Mouse (Mus musculus) bone marrow macrophage, adult 2 months (primary cell): ENCODE measurements at regions not wholly inside any gene's neighbourhood (a gene's known extent, or its start where the extent isn't known, plus 50 kb on each side); places are given as distances from the start of the nearest gene placed in this dataset.

Source experiments
- H3K27ac ChIP-seq: 2 replicates; pipeline ENCODE4 v1.5.1; 2012; ENCODE audit warnings: low read depth, low read length; ENCODE audit not compliant: insufficient read depth
- H3K4me1 ChIP-seq: 2 replicates; pipeline ENCODE4 v1.6.1; 2012; ENCODE audit warnings: low read length; ENCODE audit not compliant: control insufficient read depth, insufficient read depth
- H3K4me3 ChIP-seq: 2 replicates; pipeline ENCODE4 v1.5.1; 2012; ENCODE audit warnings: mild to moderate bottlenecking, low read length, moderate library complexity; ENCODE audit not compliant: insufficient read depth
- CTCF ChIP-seq: IDR thresholded peaks from 2 replicates; pipeline ENCODE4 v1.5.1; 2012; ENCODE audit warnings: low read depth, mild to moderate bottlenecking, low read length, moderate library complexity
- POLR2A ChIP-seq: IDR thresholded peaks from 2 replicates; pipeline ENCODE4 v1.6.1; 2012; ENCODE audit warnings: mild to moderate bottlenecking, low read depth, low read length, borderline replicate concordance

DNA sequence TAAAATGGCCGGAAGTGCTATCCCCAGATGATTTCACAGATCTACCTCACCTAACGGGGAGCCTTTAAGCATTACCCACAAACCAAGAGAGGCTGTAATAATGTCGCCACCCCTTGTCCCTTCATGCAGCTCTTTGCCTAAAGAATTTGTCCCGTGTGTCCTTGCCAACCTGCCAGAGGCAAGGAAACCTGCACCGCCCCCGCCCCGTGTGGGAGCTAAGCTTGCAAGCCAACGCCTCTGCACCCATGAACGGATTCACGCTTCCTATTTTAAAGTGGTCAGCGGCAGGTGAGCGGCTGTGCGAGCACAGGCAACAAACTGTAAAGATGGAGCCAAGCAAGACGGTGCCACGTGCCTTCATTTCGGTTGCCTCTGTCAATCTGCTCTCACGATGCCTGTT is 63.1 kb downstream of the Gm11011 start:
- no peak for TF ChIP-seq POLR2A
- TF ChIP-seq CTCF, result no peak
- Histone ChIP-seq H3K27ac (no peak overlapping the region), H3K4me3 (no peak overlapping the region), H3K4me1 (no peaks in the 10 kb centered on the region)

DNA sequence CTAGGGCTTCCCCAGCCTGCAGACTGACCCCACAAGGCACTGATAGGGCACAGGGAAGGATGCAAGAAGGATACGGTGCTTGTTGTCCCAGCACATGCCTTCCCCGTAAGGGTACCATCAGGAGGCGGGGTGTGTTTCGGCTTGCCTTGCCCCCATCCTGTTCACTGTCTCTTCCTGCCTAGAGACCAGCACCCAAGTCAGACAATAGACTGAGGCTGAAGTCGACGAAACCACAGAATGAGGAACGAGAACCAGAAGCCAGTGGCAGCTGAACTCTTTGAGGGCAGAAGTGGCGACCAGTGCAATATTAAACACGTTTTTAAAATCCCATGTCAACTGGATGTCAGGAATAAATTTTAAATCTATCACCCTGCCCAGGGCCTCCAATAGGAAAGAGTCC is 67.6 kb downstream of the Gm11011 start:
- H3K4me3 ChIP-seq, result no peak overlapping the region
- no peaks in the 10 kb centered on the region for H3K4me1 ChIP-seq
- no peak overlapping the region for H3K27ac ChIP-seq
- TF ChIP-seq POLR2A (no peak), CTCF (no peak)

DNA sequence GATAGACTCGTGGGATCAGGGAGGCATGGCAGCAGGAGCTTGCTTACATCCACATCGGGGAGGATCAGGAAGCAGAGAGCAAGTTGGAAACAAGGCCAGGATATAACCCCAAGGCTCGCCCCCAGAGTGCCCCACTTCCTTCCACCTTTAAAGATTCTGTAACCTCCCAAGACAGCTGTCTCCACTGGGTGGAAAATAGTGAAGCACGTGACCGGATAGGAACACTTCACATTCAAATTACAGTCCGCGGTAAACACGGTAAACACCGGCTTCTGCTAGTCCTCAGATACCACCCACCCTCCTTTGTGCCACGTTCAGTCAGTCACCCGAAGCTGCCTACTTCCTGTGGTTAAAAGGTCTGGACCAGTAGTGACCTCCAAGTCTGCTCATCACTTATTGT is 72.2 kb downstream of the Gm11011 start:
- Histone ChIP-seq H3K4me3 (no peak overlapping the region), H3K4me1 (no peaks in the 10 kb centered on the region), H3K27ac (no peak overlapping the region)
- TF ChIP-seq POLR2A (no peak), CTCF (no peak)

DNA sequence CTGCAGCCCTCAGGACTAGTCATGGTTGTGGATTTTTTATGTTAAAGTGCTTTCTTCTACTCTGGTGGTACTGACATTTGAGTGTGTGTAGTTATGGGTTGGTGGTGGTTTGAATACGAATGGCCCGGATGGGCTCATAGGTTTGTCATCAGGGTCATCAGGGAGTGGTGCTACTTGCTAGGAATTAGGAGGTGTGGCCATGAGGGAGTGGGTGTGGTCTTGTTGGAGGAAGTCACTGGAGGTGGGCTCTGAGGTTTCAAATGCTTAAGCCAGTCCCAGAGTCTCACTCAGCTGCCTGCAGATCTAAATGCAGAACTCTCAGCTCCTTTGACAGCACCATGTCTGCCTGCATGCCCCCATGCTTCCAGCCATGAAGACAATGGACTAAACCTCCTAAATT is 76.8 kb downstream of the Gm11011 start:
- no peaks in the 10 kb centered on the region for H3K4me1 ChIP-seq
- no peak overlapping the region for H3K4me3 ChIP-seq
- H3K27ac ChIP-seq, result no peak overlapping the region
- TF ChIP-seq CTCF (no peak), POLR2A (no peak)

DNA sequence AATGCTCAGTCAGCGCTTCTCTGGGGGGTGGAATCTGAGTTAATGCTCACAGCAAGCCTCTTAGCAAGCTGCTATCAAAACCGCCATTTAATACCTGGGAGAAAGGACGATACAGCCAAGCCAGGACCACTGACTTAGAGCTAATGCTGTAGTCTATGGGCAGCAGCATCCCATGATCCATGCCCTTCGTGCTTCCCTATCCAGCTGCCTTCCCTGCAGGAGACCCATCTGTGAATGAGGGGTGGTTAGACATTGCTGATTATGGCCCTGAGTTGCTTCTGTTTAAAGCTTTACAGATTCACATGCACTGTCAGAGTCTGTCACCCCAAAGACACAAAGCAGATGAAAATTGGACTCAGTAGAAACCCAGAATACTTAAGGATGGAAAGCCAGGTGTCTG is 78.1 kb downstream of the Gm11011 start:
- Histone ChIP-seq H3K27ac (no peak overlapping the region), H3K4me1 (no peaks in the 10 kb centered on the region), H3K4me3 (no peak overlapping the region)
- TF ChIP-seq CTCF (no peak), POLR2A (no peak)

DNA sequence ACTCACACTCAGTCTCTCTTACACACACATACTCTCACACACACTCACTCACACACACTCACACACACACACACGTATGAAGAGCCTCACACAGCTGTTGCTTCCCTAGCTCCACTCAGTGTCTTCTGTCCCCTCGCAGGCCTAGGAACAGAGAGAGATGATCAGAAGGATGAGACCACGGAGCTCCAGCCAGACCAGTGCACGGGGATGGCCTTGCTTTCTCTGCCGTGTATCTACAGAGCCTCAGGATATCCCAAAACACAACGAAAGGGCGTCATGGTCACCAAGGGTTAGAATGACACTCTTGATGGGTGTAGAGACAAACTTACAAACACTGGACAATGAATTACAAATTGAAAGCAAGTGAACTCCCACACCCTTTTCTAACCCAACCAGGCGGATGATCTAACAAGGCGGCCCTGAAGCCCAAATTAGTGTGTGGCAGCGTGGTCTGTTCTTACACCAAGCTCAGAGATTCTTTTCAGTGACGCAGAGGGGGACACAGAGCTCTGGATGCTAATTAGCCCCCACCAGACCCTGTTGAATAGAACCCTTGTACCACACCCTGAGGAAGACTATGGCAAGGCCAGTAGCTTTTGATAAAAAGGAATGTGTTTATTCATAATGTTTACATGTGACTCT is 83.0 kb downstream of the Gm11011 start:
- no peak overlapping the region for H3K4me3 ChIP-seq
- H3K27ac ChIP-seq, result no peak overlapping the region
- no peaks in the 10 kb centered on the region for H3K4me1 ChIP-seq
- TF ChIP-seq CTCF, result no peak
- TF ChIP-seq POLR2A, result no peak

DNA sequence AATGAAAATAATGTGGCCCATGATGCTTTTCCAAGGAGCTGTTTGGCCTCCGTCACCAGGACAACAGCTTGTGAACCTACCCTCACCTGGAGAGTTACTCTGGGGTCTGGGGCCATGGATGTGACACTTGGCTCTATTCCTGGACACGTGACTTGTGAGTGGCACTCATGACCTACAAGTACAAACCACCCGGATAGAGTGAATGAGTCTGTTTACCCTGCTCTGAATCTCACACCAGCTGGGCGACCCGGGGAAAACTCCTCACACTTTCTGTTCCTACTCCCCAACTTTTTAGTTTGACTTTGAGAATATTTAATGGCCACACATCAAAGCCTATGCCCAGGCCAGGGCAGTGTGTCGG is 84.0 kb downstream of the Gm11011 start:
- TF ChIP-seq CTCF, result no peak
- no peak for TF ChIP-seq POLR2A
- no peaks in the 10 kb centered on the region for H3K4me1 ChIP-seq

DNA sequence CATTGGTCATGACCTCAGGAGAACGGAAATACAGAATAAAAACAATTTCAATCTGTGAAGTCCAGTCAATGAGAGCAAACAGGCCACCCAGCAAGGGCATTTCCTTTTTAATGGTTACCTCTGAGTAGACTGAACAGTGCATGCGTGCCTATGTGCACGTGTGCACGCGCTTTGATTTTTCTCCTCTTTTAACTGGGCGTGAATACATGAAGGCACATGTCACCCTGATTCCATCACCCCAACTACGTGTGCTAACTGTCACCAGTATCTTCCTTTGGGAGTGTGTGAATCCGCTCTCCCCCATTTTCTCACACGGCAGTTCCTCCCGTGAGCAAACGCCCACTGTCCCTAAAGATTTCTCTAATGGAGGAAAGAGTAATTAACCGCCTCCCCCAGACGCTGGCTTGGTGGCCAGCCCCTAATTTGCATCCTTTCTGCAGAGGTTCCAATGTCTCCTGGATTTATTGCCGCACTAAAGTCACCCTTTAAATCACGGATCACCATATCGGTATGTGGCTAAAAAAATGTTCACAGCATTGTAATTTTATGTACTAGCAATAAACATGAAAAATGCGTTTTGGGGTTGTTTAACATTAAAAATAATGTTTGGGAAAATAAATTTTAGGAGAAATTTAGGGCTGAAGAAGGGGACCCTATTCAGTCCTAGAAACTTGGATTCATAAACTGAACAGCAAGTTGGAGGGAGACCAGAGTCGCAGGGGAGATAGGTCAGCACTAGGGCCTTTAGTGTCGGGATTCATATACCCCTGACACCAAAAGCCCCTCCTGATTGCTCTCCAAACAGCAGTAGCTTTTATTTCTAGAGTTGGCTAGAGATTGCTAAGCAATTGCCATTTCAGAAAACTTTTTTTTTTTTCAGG is 84.6 kb downstream of the Gm11011 start:
- Histone ChIP-seq H3K4me3 (no peak overlapping the region), H3K4me1 (no peaks in the 10 kb centered on the region), H3K27ac (no peak overlapping the region)
- TF ChIP-seq CTCF, result no peak
- TF ChIP-seq POLR2A, result no peak

More for the DNA sequence above, 84.0 kb downstream of the Gm11011 start:
- H3K4me3 ChIP-seq, result no peak overlapping the region
- H3K27ac ChIP-seq, result no peak overlapping the region

DNA sequence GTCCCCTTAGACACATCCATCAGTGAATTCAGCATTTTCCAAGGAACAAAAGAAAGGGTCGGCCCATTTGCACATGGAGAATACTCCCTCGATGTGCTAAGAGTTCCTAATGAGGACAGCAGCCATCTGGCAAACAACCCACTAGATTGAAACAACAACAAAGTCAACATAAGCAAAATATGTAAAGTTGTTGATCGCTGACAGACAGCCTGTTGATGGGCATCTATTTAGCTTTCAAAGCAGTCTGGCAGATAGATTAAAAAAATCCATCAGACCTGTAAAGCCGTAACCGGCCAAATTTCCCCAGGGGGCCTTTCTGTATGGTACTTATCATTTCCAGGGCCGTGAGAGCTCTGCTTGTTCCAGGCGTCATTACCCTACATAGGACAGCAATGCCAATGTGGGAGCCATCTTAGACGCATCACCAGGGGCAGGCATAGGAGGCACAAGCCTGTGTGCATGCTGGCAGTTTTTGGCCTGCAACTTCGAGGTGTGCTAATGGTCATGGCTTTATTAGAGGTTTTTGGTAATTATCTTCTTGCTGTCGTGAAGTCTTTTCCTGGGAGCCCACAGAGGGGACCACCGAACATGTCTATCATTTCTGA is 85.7 kb downstream of the Gm11011 start:
- Histone ChIP-seq H3K4me3 (no peak overlapping the region), H3K27ac (no peak overlapping the region), H3K4me1 (no peaks in the 10 kb centered on the region)
- no peak for TF ChIP-seq POLR2A
- TF ChIP-seq CTCF, result no peak

DNA sequence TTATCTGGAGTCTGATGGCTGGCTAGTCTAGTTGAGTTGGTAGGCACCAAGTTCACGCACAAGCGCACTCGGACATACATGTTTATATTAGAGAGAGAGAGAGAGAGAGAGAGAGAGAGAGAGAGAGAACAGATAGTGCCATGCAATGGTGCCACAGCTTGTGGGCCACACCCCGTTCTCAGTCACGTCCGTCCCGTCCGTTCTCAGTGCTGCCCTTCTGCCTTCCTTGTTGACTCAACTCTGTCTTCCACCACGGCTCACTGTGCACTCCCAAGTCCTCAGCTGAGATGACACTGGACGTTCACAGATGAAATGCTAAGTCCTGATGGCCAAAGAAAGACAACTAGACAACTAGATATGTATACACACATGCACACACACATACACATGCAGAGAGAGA is 92.2 kb downstream of the Gm11011 start:
- no peak overlapping the region for H3K4me3 ChIP-seq
- H3K4me1 ChIP-seq, result no peaks in the 10 kb centered on the region
- H3K27ac ChIP-seq, result no peak overlapping the region
- TF ChIP-seq CTCF (no peak), POLR2A (no peak)
